Mouse (Mus musculus) forebrain, embryonic 12.5 days (tissue): ENCODE measurements around the gene Iffo2. TPM values are rescaled to one million over a fixed set of nuclear protein-coding genes. Genes with fewer than 3 reads are reported as not detected.

Experiments
- ATAC-seq: fragments of 200-750 bp; cut with Nextera tagmentation; 2 replicates; pipeline ENCODE4 v1.8.0; 2017; ENCODE audit warnings: moderate TSS enrichment; ENCODE audit not compliant: low FRiP score
- H3K27ac ChIP-seq: fragments of 300-500 bp; sonication (generic); 2 replicates; pipeline ENCODE4 v1.5.1; 2016; ENCODE audit warnings: mild to moderate bottlenecking
- H3K27me3 ChIP-seq: fragments of 300-500 bp; sonication (generic); 2 replicates; pipeline ENCODE4 v1.6.1; 2016; ENCODE audit warnings: mild to moderate bottlenecking
- H3K36me3 ChIP-seq: fragments of 300-500 bp; sonication (generic); replicated peaks from 2 replicates; pipeline ENCODE4 v1.6.1; 2016; ENCODE audit warnings: mild to moderate bottlenecking
- H3K4me1 ChIP-seq: fragments of 300-500 bp; sonication (generic); 2 replicates; pipeline ENCODE4 v1.6.1; 2016
- H3K4me2 ChIP-seq: fragments of 300-500 bp; sonication (generic); 2 replicates; pipeline ENCODE4 v1.6.1; 2016; ENCODE audit warnings: mild to moderate bottlenecking, moderate library complexity
- H3K4me3 ChIP-seq: fragments of 300-500 bp; sonication (generic); replicated peaks from 2 replicates; pipeline ENCODE4 v1.5.1; 2016; ENCODE audit warnings: mild to moderate bottlenecking
- H3K9ac ChIP-seq: fragments of 300-500 bp; sonication (generic); 2 replicates; pipeline ENCODE4 v1.6.1; 2016; ENCODE audit warnings: mild to moderate bottlenecking
- H3K9me3 ChIP-seq: fragments of 300-500 bp; sonication (generic); 2 replicates; pipeline ENCODE4 v1.6.1; 2016
- WGBS: fragments of 180-500 bp; shearing (Covaris S2); methylation state at CpG from one replicate; pipeline ENCODE4 v1.1.7; 2016; 5-methylcytosine and 5-hydroxymethylcytosine counted together
- polyA plus RNA-seq: library from polyadenylated mRNA; unstranded; fragments of >200 nt; fragmentation: Nextera tagmentation; extraction: Ambion mirVana; gene quantifications from 2 replicates; pipeline ENCODE4 v1.2.1, GENCODE M21; 2016

Gene Iffo2
- polyA plus RNA-seq, 1 experiment from 2014 or later, result 4.5 TPM

- H3K4me2 ChIP-seq, result no peak overlapping the region
- H3K36me3 ChIP-seq, result 0 out of 2 replicates have a peak, but pooled peaks cover 10% of the 10 kb centered on the region
- H3K27ac ChIP-seq, result no peak overlapping the region
- no peak overlapping the region for H3K9ac ChIP-seq
- no peaks in the 10 kb centered on the region for H3K9me3 ChIP-seq
- no peak overlapping the region for H3K4me3 ChIP-seq
- WGBS, result 88% methylated on average over 9 of the region's 9 CpGs
- ATAC-seq, result no peak
- peaks cover 34% of the 10 kb centered on the region for H3K4me1 ChIP-seq
- peaks cover 30% of the 10 kb centered on the region for H3K27me3 ChIP-seq
Measured at GRCm38 (mm10) chr4:139637847-139638246, 107.5 kb downstream of the Iffo2 start.

- Histone ChIP-seq H3K27ac (no peak overlapping the region), H3K9me3 (no peaks in the 10 kb centered on the region), H3K9ac (no peak overlapping the region), H3K27me3 (peaks cover 35% of the 10 kb centered on the region), H3K4me3 (no peak overlapping the region), H3K4me2 (no peak overlapping the region), H3K36me3 (0 out of 2 replicates have a peak, but pooled peaks cover 10% of the 10 kb centered on the region), H3K4me1 (peaks cover 34% of the 10 kb centered on the region)
- WGBS, result 94% methylated on average over 16 of the region's 16 CpGs
- no peak for ATAC-seq
Measured at GRCm38 (mm10) chr4:139638356-139638755, 108.0 kb downstream of the Iffo2 start.

DNA sequence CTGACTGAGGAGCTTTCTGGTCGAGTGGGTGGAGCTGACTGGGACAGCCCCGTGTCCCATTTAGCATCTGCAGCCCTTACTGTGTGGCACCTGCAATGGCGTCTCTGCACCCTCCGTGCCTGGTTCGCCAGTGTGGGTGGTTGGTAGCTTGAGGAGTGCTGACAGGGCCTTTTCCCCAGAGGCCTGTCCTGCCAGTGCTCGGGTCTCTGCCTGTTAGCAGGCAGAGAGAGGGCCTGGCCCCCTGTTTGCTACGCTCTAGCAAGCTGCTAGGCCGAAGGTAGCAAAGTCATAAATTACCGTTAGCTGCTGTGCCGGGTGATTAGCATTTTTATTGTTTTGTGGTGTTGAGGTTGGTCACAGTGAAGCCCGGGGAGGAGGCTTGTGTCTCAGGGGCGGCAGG, 109.5 kb downstream of the Iffo2 start:
- no peak for ATAC-seq
- H3K27me3 ChIP-seq, result peaks cover 41% of the 10 kb centered on the region
- H3K27ac ChIP-seq, result no peak overlapping the region
- H3K9ac ChIP-seq, result peak overlapping the region; percentile 40
- WGBS, result 34% methylated on average over 12 of the region's 12 CpGs
- no peak overlapping the region for H3K4me3 ChIP-seq
- 0 out of 2 replicates have a peak, but pooled peaks cover 10% of the 10 kb centered on the region for H3K36me3 ChIP-seq
- no peaks in the 10 kb centered on the region for H3K9me3 ChIP-seq
- peaks cover 36% of the 10 kb centered on the region for H3K4me1 ChIP-seq
- no peak overlapping the region for H3K4me2 ChIP-seq

- Histone ChIP-seq H3K4me2 (no peak overlapping the region), H3K27ac (no peak overlapping the region), H3K27me3 (peaks cover 41% of the 10 kb centered on the region), H3K4me3 (no peak overlapping the region), H3K36me3 (0 out of 2 replicates have a peak, but pooled peaks cover 9% of the 10 kb centered on the region), H3K9ac (no peak overlapping the region), H3K9me3 (no peaks in the 10 kb centered on the region), H3K4me1 (peaks cover 38% of the 10 kb centered on the region)
- ATAC-seq, result no peak
- 72% methylated on average over 12 of the region's 12 CpGs for WGBS
Measured at GRCm38 (mm10) chr4:139640333-139640732, 110.0 kb downstream of the Iffo2 start.

GRCm38 (mm10) chr4:139640775-139641174, 110.4 kb downstream of the Iffo2 start:
- H3K27ac ChIP-seq, result no peak overlapping the region
- peaks cover 41% of the 10 kb centered on the region for H3K27me3 ChIP-seq
- H3K4me3 ChIP-seq, result no peak overlapping the region
- no peak overlapping the region for H3K4me2 ChIP-seq
- H3K36me3 ChIP-seq, result 0 out of 2 replicates have a peak, but pooled peaks cover 5% of the 10 kb centered on the region
- WGBS, result 74% methylated on average over 6 of the region's 6 CpGs
- no peaks in the 10 kb centered on the region for H3K9me3 ChIP-seq
- peaks cover 38% of the 10 kb centered on the region for H3K4me1 ChIP-seq
- H3K9ac ChIP-seq, result no peak overlapping the region
- no peak for ATAC-seq

- ATAC-seq, result peak; percentile 45
Measured at GRCm38 (mm10) chr4:139641829-139642425, 111.6 kb downstream of the Iffo2 start.

GRCm38 (mm10) chr4:139643972-139644371, 113.6 kb downstream of the Iffo2 start:
- H3K27me3 ChIP-seq, result peaks cover 41% of the 10 kb centered on the region
- WGBS, result 17% methylated on average over 9 of the region's 9 CpGs
- H3K36me3 ChIP-seq, result peaks cover 9% of the 10 kb centered on the region

More at GRCm38 (mm10) chr4:139641829-139642425, 111.6 kb downstream of the Iffo2 start:
- Histone ChIP-seq H3K27me3 (peaks cover 41% of the 10 kb centered on the region), H3K9me3 (no peaks in the 10 kb centered on the region), H3K4me1 (peaks cover 38% of the 10 kb centered on the region), H3K27ac (no peak overlapping the region), H3K9ac (peak overlapping the region; percentile 44), H3K4me3 (peak overlapping the region; percentile 23), H3K36me3 (0 out of 2 replicates have a peak, but pooled peaks cover 4% of the 10 kb centered on the region), H3K4me2 (peak overlapping the region; percentile 51)
- under 1% methylated on average over 29 of the region's 30 CpGs for WGBS

DNA sequence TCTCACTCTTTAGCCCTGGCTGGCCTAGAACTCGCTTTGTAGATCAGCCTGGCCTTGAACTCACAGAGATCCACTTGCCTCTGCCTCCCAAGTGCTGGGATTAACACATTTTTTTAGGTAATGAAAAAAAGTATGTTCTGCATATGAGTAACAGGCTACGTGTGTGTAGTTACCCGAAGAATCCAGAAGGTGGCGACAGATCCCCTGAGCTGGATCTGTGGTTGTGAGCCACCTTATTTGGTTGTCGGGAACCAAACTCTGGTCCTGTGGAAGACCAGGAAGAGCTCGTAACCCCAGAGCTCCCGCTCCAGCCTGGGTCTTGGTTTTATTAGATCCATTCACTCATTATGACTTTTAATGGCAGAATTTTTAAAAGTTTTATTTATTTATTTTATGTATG, 116.6 kb downstream of the Iffo2 start:
- Histone ChIP-seq H3K27ac (no peak overlapping the region), H3K4me1 (peaks cover 18% of the 10 kb centered on the region), H3K9me3 (no peaks in the 10 kb centered on the region), H3K9ac (no peak overlapping the region), H3K27me3 (peaks cover 20% of the 10 kb centered on the region), H3K36me3 (peaks cover 9% of the 10 kb centered on the region), H3K4me2 (no peak overlapping the region), H3K4me3 (no peak overlapping the region)
- ATAC-seq, result no peak
- 83% methylated on average over 7 of the region's 7 CpGs for WGBS

More at GRCm38 (mm10) chr4:139643972-139644371, 113.6 kb downstream of the Iffo2 start:
- Histone ChIP-seq H3K9me3 (no peaks in the 10 kb centered on the region), H3K4me2 (no peak overlapping the region), H3K4me1 (peaks cover 38% of the 10 kb centered on the region), H3K9ac (no peak overlapping the region), H3K4me3 (no peak overlapping the region), H3K27ac (no peak overlapping the region)
- ATAC-seq, result peak; percentile 47; the same call in 1 of the 2 replicates

GRCm38 (mm10) chr4:139650086-139650743, 119.9 kb downstream of the Iffo2 start:
- 81% methylated on average over 15 of the region's 15 CpGs for WGBS
- no peak overlapping the region for H3K27ac ChIP-seq

GRCm38 (mm10) chr4:139650907-139651306, 120.6 kb downstream of the Iffo2 start:
- Histone ChIP-seq H3K4me2 (no peak overlapping the region), H3K27me3 (peaks cover 7% of the 10 kb centered on the region; the same call in 1 of the 2 replicates), H3K36me3 (peaks cover 9% of the 10 kb centered on the region), H3K4me1 (0 out of 2 replicates have a peak, but pooled peaks cover 5% of the 10 kb centered on the region), H3K4me3 (no peak overlapping the region), H3K27ac (no peak overlapping the region), H3K9me3 (no peaks in the 10 kb centered on the region), H3K9ac (no peak overlapping the region)
- 71% methylated on average over 11 of the region's 11 CpGs for WGBS
- ATAC-seq, result no peak

More at GRCm38 (mm10) chr4:139650086-139650743, 119.9 kb downstream of the Iffo2 start:
- H3K9ac ChIP-seq, result no peak overlapping the region
- peaks cover 7% of the 10 kb centered on the region; the same call in 1 of the 2 replicates for H3K27me3 ChIP-seq
- no peak overlapping the region for H3K4me2 ChIP-seq
- 0 out of 2 replicates have a peak, but pooled peaks cover 5% of the 10 kb centered on the region for H3K4me1 ChIP-seq
- no peak overlapping the region for H3K4me3 ChIP-seq
- no peaks in the 10 kb centered on the region for H3K9me3 ChIP-seq
- peaks cover 9% of the 10 kb centered on the region for H3K36me3 ChIP-seq
- ATAC-seq, result no peak

DNA sequence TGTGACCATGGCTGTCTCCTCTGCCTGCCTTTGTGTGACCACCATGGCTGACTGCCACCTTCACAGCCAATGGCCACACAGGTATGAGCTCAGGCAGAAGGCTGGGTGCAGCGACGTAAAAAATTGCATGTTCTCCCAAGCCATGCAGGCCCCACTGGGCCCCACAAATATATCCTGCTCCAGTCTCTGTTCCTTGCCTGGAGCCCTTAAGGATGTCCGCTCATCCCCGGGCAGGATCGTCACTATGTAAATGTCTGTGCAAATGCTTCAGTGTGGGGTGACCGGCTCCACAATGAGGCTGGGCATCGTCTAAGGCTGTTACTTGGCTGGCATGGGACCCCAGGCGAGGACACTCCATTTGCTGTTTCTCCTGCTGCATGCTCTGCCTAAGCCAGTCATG, 122.9 kb downstream of the Iffo2 start, which contains the start of gene Tas1r2:
Gene Tas1r2, plus strand, starts transcription at position 301 of the 400 bp plus-strand sequence.
- WGBS, result 83% methylated on average over 8 of the region's 8 CpGs
- H3K4me1 ChIP-seq, result 0 out of 2 replicates have a peak, but pooled peaks cover 5% of the 10 kb centered on the region
- H3K9ac ChIP-seq, result no peak within 1 kb of the TSS
- peaks cover 7% of the 10 kb centered on the region for H3K36me3 ChIP-seq
- no peak within 1 kb of the TSS for H3K4me3 ChIP-seq
- peaks cover 10% of the 10 kb centered on the region; the same call in 1 of the 2 replicates for H3K27me3 ChIP-seq
- no peaks in the 10 kb centered on the region for H3K9me3 ChIP-seq
- ATAC-seq, result no peak
- H3K4me2 ChIP-seq, result no peak within 1 kb of the TSS
- no peak within 1 kb of the TSS for H3K27ac ChIP-seq

DNA sequence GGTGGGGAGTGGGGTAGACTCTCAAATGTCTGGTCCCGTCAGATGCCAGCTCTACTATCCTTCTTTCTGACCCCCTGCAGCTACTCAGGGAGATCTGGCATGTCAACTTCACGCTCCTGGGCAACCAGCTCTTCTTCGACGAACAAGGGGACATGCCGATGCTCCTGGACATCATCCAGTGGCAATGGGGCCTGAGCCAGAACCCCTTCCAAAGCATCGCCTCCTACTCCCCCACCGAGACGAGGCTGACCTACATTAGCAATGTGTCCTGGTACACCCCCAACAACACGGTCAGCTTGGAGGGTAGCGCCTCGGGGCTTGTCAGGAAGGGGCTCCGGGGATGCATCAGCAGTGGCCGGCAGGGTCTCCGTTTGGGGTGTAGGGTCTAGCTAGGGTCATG, 131.5 kb downstream of the Iffo2 start:
- WGBS, result 89% methylated on average over 14 of the region's 14 CpGs

More for the DNA sequence above, 131.5 kb downstream of the Iffo2 start:
- Histone ChIP-seq H3K36me3 (no peaks in the 10 kb centered on the region), H3K27ac (no peak overlapping the region), H3K9me3 (no peaks in the 10 kb centered on the region), H3K4me2 (no peak overlapping the region), H3K9ac (no peak overlapping the region), H3K4me3 (no peak overlapping the region), H3K4me1 (no peaks in the 10 kb centered on the region), H3K27me3 (peaks cover 27% of the 10 kb centered on the region; the same call in 1 of the 2 replicates)
- ATAC-seq, result no peak
